Mouse (Mus musculus) T-helper 17 cell (primary cell): Measurements from ENCODE around the gene Zc3h18.

ENCODE experiments used
- in situ Hi-C, 2 experiments: fragments of 300-600 bp; cut with MboI, MseI; formaldehyde crosslinking; loops; 1 replicate in 1 of 2; 2 replicates in 1 of 2; pipeline ENCODE4 v1.15.1; 2025; ENCODE audit warnings: high pct_unique_total_duplicates in 2 of 2

Gene Zc3h18

DNA sequence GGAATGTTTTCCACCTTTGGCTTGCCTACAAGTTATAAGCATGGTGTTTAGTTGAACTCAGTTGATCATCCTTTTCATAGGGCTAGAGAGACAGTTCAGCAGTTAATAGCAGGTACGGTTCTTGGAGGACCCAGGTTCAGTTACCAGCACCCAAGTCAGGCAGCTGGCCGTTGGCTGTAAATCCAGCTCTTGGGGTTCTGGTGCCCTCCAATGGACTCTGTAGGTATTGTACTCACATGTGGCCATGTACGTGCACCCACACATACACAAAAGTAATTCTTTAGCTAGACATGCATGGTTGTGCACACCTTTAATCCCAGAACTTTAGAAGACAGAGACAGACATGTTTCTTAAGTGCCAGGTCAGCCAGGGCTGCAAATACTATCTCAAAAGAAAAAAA lies 12.9 kb downstream of the Zc3h18 start:
- in situ Hi-C loops = no loop called here

DNA sequence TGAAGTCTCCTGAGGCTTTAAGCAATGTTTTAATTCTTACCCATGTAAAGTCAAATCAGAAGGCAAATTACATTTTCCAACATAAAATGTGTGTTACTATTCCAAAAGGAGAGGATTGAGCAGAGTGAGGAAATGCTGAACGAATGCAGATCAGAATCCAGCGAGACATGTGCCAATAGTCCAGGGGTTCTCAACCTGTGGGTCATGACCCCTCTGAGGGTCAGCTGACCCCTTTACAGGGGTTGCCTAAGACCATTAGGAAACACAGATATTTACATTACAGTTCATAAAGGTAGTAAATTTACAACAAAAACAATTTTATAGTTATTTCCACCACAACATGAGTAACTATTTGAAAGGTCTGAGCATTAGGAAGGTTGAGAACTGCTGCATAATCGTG lies 14.3 kb downstream of the Zc3h18 start:
- in situ Hi-C loops = no loop called here

DNA sequence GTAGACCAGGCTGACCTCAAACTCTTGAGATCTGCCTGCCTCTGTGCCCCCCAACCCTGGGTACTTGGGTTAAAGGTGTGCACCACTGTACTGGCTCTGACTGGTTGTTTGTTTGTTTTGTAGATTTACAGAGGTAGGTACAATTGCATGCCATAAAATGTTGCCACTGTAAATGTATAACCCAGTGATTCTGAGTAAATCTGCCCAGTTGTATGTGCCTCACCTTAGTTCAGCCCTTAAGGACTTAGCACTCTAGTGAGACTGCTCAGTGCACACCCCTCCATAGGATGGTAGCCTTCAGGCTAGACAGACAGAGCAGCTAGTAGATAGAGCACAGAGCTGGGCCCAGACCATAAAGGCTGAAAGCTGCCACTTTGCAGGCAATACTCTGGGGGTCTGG lies 17.3 kb downstream of the Zc3h18 start:
- in situ Hi-C loops = no loop called here

DNA sequence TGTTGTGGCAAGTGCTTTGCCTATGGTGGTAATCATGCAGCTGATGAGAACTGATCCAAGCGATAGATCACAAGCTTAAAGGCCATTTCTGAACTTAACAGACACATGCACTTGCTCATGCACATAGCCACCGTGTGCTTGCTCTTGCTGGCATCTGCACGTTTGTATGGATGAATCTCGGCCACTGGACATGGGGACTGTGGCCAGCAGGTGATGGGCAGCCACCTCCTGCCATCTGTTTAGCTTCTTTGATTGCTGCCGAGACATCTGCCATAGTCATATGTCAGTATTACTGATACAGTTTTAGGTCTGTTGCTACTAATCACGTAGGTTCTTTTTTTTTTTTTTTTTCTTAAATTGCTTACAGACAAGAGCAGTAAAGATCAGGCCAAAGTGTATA lies 18.9 kb downstream of the Zc3h18 start:
- in situ Hi-C loops = no loop called here

DNA sequence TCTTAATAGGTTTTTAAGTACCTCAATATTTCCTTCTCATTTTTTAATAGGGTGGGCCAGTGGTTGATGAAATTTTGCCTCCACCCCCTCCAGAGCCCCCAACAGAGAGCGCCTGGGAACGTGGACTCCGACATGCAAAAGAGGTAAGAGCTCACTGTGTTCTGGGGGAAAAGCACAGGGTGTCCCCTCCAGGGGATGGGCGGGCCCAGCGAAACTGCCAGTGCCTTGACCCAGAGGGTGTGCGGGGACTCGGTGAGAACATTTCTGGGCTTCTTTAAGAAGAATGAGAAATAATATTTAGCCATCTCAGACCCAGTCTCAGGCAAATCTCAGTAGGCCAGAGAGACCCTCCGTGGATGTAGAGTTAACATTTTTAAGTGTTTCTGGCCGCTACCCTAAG lies 21.8 kb downstream of the Zc3h18 start:
- in situ Hi-C loops = no loop called here

DNA sequence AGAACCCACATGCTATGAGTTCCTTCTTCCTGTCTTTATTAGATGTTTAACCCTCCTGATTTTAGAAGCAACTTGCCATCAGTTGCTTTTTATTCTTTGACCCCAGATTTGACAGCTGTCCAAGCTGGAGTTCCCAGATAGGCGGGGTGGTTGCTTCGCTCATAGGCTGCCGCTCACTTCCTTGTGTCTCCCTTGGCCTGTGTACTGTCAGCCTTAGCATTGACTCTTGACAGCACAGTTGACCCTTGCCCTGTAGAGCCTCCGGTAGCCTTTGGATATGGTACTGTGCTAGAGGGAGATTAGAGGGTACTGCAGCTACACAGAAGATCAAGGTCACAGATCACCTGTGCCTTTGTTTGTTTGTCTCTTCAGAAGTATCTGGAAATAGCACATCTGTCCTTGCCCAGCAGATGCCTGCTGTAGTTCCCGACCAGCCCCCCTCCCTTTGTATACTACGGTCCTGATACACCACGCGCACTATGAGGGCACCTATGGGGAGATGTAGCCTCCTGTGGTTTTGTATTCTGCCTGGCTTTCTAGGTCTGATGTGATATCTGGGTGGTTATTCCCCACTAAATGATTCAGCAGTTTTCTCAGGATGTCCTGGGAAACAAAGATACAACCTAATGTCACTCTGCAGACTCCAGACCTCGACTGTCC lies 28.9 kb downstream of the Zc3h18 start:
- in situ Hi-C loops = no loop called here

DNA sequence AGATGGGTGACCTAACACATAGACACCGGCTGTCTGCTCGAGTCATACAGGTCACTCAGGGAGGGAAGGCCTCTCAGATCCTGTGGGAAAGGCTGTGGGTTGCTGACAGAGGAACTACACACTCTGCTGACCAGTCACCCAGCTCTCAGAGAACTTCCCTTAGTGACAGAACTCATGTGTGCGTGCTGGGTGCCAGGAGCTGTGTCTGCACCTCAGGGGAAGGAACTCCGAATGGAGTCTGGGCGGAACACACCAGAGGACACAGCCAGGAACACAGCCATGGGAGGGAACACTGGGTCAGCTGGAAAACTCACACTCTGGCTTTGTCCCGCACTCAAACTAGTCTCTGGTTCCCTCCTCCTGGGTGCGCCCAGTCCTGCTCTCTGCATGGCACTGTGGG lies 31.3 kb downstream of the Zc3h18 start:
- in situ Hi-C loops = no loop called here

DNA sequence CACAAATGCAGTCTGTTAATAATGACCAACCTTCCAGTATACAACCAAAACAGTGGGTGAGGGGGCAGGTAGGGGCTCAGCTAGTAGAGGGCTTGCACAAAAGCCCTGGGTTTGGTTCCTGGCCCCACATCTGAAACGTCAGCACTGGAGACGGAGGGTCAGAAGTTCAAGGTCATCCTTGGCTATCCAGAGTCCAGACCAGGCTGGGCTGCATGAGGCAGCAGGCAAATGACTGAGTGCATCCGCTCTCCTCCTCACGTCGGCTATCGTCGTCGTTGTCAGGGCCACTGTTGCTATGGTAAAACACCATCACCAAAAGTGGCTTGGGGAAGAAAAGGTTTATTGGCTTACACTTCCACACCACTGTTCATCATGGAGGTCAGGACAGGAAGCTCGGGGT lies 37.9 kb downstream of the Zc3h18 start:
- in situ Hi-C loops = no loop called here

DNA sequence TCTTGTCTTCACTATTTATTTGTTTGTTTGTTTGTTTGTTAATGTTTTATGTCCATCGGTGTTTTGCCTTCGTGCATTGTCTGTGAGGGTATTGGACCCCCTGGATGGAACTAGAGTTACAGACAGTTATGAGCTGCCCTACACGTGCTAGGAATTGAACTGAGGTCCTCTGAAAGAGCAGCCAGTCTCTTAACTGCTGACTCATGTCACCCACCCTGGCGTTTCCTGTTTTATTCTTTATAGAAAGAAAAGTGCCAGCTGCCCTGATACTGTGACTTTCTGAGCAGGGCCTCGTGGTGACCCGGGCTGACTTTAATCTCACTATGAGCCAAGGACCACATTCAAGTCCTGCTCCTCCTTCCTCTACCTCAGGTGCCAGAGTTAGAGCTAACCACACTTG lies 39.1 kb downstream of the Zc3h18 start:
- in situ Hi-C loops = no loop called here

DNA sequence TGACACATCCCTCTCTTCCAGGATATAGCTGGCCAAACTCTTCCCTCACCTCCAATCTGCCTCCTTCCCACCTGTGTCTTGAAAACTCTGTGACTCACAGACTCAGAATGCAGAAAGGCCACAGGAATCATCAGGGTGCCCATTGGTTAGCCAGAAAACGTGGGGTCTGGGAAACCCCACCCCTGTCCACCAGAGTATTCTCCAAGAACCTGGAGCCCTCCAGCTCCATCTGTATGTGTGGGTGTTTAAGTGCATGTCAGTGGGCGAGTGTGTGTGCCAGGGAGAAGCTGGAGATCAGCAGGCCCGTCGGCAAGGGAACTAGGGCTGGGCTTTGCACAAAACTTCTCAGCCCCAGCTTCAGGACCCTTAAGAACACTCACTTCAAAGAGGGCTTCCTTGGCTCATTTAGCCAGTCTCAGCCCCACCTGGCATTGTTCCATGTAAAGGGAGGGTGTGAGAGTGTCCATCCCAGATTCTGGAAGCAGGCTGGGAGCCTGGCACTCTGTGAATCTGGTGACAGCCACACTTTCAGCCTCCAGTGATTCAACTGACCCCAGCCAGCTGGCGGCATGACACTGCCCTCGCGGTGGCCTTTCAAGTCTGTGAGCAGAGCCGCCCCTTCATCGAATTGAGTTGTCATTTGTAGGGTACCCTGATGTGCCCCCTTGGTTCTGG lies 43.6 kb downstream of the Zc3h18 start:
- in situ Hi-C loops = no loop called here

DNA sequence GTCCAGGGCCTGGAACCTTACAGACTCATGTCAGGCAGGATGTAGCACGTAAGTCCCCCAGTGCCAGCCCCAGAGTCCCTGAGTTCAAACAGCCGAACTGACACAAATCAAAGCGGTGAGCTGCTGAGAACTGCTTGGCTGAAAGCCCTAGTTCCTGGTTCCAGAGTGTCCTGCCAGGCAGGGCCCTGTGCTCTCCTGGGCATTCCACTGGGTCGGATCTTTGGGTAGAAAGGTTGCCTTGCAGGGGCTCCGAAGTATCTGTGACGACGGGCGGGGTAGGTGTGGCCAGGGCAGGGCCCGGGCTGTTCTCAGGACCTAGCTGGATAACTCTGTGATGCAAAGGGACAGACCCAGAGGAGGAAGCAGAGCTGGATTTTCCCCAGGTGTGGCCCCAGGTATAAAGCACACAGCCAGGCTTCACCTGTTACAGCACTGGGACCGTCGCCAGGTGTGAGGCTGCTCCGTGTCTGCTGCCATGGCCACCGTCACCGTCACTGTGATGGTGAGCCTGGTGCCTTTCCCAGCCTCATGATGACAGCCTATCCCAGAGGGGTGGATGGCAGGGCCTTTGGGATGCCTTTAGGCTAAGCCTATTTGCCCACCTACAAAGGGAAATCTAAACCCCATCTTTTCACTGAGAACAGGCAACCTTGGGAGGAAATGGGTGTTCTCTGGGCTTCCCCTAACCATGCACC lies 45.1 kb downstream of the Zc3h18 start, which contains the start of gene Il17c:
Gene Il17c (plus strand): TSS at position 645 of the 695 bp plus-strand sequence.
- in situ Hi-C loops = no loop called here

DNA sequence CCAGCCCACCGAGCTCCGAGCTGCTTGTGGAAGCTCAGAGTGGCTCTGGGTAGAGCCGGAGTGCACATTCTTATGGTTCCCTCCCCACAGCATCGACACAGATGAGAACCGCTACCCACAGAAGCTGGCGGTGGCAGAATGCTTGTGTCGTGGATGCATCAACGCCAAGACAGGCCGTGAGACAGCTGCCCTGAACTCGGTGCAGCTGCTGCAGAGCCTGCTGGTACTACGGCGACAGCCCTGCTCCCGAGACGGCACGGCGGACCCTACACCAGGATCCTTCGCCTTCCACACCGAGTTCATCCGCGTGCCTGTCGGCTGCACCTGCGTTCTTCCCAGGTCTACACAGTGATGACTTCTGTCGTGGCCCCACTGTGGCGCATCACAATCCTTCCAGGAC lies 46.8 kb downstream of the Zc3h18 start:
- in situ Hi-C loops = no loop called here

DNA sequence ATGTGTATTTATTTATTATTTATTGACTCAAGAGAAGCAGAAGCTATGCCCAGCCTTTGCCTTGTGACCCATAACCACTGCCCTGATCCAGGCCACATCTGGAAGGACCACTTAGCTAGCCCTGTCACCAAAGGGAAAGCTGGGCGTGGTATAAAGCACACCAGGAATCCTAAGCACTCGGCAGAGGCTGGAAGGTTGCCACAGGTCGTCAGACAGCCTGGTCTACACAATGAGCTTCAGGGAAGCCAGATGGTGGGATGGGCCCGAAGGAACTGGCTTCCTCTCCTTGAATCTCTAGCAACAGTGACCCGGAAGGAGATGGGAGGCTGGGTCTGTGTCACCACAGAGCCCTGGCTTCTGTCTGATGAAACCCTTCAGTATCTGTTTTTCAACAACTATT lies 47.2 kb downstream of the Zc3h18 start:
- in situ Hi-C loops = no loop called here

DNA sequence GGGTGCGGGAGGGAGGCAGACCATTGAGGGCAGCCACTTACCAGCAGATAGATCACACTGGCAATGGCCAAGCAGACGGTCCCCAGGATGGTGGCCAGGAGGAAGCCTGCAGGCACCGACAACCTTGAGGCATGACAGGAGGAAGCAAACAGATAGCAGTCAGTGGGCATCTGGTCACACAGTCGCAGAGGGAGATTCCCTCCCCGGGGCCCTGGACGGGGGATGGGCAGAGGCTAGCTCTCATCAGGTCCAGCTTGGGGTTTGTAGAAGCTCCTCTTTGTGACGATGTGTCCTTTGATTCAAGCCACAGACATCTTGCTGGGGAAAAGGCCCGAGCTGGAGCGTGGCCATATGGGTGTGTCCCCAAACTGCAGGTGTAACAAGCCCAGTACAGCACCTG lies 49.7 kb downstream of the Zc3h18 start:
- in situ Hi-C loops = loop anchor here in 1 of 2 experiments (25.0 kb wide), 2 partner anchors 839 to 1136 kb away; partner anchors contain the start of genes Fbxo31 and Map1lc3b

DNA sequence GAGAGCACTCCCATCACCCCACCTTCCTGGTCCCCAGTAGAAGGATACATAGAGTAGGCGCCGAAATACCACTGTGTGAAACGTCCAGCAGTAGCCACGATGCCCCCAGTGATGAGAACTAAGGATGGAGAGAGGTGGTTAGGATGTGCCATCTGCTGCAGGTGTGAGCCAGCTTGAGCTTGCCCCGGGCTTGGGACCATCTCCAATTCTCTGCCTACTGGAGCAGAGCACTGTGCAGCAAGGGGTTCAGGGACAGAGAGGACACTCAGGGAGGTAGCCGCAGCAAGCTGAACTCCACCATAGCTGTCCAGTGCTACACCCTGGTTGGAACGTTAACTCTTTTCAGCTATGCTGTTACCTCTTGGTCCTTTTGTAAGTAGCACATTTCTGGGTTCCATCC lies 51.2 kb downstream of the Zc3h18 start:
- in situ Hi-C loops = loop anchor here in 1 of 2 experiments (25.0 kb wide), 2 partner anchors 840 to 1135 kb away; partner anchors contain the start of genes Fbxo31 and Map1lc3b

DNA sequence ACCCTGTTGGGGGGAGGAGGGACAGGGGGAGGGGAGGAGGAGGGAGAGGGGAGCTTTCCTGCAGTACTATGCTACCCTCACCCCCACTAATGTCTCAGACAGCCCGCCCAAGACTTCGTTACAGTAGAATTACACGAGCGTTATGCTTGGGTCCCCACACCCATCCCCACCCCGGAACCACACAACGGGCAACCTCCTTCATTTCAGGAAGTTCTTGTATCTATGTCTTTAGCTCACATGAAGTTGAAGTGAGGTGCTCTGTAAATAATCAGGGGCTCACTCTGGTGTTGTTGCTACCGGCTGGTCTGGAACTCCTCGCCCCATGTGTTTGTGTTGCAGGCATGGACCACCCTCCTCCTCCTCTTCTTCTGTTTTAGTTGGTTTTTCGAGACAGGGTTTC lies 51.8 kb downstream of the Zc3h18 start:
- in situ Hi-C loops = loop anchor here in 1 of 2 experiments (25.0 kb wide), 2 partner anchors 841 to 1134 kb away; partner anchors contain the start of genes Fbxo31 and Map1lc3b

DNA sequence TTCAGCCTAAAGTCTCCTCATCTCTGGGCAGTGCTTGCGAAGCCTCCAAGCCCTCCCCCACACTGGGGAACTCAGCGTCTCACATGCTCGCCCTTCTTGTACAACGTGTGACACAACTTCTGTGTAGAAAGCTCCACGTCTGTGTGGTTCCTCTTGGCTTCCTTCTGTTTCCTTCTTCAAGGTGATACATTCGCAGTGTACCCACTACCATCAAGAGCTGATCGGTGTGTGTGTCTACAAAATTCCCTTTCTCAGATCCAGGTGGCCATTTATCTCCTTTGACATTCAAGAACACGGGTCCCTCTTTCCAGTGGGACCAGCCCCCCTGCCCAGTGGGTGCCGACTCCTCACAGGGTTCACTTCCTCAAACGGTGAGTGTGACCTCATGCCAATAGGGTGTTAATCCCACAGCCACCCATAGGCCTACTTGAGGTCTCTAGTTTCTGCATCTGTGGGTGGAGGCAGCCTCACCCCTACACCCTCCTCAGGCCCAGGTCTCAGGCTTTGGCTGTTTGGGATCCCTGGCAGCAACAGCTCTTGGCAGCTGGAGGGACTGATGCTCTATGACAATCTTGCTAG lies 53.7 kb downstream of the Zc3h18 start:
- in situ Hi-C loops = loop anchor here (5.0 to 25.0 kb wide), 5 partner anchors 42 to 1132 kb away; partner anchors contain the start of genes Cdt1 (in 1 of the 2), Fbxo31 (in 1 of the 2), Map1lc3b (in 1 of the 2) and Zfpm1 (in 1 of the 2)

DNA sequence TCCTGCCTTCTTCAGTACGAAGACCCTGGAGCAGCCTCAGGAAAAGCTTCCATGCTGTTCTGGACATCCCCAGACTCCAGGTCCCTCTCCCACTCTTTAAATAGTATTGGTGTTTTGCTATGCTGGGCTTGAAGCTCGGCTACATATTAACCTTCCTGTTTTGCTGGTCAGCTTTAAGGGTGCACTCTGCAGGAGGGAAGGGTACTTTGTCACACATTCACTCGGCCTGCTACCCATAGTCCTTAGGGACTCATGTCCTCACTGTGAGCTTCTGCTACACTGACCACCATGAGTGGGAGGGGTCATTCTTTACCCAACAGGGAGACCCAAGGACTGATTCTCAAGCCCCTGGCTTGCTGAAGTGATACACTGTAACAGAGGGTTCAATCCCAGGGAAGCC lies 54.2 kb downstream of the Zc3h18 start:
- in situ Hi-C loops = loop anchor here (5.0 to 25.0 kb wide), 5 partner anchors 42 to 1132 kb away; partner anchors contain the start of genes Cdt1 (in 1 of the 2), Fbxo31 (in 1 of the 2), Map1lc3b (in 1 of the 2) and Zfpm1 (in 1 of the 2)

DNA sequence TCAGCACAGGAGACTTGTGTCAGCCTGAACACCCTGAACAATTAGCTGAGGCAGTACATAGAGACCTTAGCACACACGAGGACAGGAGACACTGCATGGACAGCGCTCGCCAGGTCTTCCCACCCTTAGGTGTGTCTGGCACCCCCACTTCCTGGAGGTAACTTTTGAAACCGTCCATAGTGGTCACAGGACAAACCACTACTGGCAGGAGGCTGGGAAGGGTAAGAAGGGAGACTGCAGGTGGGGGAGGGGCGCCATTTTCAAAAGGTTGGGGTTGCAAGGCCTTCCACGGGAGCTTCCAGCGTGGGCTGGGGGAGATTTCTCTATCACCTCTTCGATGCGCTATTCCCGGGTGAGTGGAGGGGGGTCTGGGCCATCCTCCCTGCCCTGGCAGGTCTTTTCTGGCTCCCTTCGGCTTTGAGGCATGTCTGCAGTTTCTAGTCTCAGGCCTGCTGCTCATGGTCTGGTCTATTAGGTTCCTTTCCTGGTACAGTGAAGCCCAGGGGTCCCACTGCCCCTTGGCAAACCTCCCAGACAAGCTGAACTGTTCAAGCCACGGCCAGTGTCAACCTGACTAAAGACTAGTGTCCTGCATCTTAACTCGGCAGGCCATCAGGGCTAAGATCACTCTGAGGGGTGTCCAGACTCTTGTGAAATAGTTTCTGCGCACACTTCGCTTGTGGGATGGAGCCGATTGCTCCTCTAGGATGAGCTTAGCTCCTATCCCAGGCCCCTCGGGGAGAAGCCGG lies 55.5 kb downstream of the Zc3h18 start:
- in situ Hi-C loops = loop anchor here (5.0 to 25.0 kb wide), 5 partner anchors 40 to 1130 kb away; partner anchors contain the start of genes Cdt1 (in 1 of the 2), Fbxo31 (in 1 of the 2), Map1lc3b (in 1 of the 2) and Zfpm1 (in 1 of the 2)

DNA sequence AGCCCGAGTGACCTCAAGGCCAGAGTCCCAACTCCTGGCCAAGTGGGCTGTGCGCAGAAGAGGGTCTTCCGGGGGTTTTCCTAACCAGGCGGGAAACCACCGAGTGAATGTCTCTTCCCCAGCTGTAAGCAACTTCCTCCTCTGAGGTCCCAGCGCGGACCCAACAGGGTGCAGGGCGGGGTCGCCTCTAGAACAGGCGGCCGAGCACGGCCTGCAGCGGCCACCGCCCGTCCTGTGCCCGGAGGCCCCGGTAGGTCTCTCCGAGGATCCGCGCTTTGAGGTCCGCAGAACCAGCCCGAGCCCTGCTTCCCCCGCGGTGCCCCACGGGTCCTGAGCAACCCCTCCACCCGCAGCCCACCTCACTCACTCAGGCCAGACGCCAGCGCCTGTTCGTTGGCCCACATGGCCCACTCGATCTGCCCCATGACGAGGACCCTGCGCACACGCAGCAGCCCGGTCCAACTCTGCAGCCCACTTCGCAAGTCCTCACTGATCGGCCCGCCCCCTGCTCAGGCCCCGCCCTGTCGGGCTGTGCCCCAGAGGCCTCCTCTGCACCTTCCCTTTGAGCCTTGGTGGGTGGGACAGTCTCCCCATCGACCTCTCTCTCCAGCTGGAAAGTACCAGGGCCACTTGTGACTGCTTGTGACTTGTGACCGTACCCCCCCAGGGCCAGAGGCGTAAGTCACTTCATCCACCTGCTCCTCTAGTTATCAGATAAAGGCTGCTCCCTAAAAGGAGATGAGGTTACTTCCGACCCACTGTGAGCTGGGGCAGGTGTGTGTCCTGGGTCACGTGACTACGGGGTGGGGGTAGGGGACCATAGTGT lies 56.2 kb downstream of the Zc3h18 start, which contains the start of gene Cyba:
Gene Cyba (minus strand): TSS at position 488 of the 826 bp plus-strand sequence.
- in situ Hi-C loops = loop anchor here (5.0 to 25.0 kb wide), 5 partner anchors 40 to 1130 kb away; partner anchors contain the start of genes Cdt1 (in 1 of the 2), Fbxo31 (in 1 of the 2), Map1lc3b (in 1 of the 2) and Zfpm1 (in 1 of the 2)
